Mouse (Mus musculus): ENCODE results near the gene C2cd4b. TPM values are rescaled to one million over a fixed set of nuclear protein-coding genes. Genes with fewer than 3 reads are reported as not detected.

The C2cd4b gene
- polyA plus RNA-seq, 1 experiment from 2014 or later: 0.48 TPM

- WGBS: 14% methylated on average over 8 of the region's 8 CpGs
- Histone ChIP-seq H3K4me3 (no peak overlapping the region), H3K27ac (no peak overlapping the region), H3K36me3 (no peaks in the 10 kb centered on the region), H3K4me1 (peaks cover 4% of the 10 kb centered on the region; the same call in 1 of the 2 replicates), H3K4me2 (replicated peaks) (no peak overlapping the region), H3K27me3 (no peaks in the 10 kb centered on the region), H3K9me3 (no peaks in the 10 kb centered on the region), H3K9ac (no peak overlapping the region)
- no peak for ATAC-seq (ENCODE audit: low FRiP score, low read depth)
These were observed 19.3 kb downstream of the C2cd4b start for GRCm38 (mm10) chr9:67778553-67778952.

GRCm38 (mm10) chr9:67782786-67783185 lies 23.5 kb downstream of the C2cd4b start:
- Histone ChIP-seq H3K27ac (no peak overlapping the region), H3K9me3 (peaks cover 5% of the 10 kb centered on the region; the same call in 1 of the 2 replicates), H3K27me3 (no peaks in the 10 kb centered on the region), H3K4me2 (replicated peaks) (no peak overlapping the region), H3K36me3 (no peaks in the 10 kb centered on the region), H3K9ac (no peak overlapping the region), H3K4me1 (peaks cover 4% of the 10 kb centered on the region; the same call in 1 of the 2 replicates), H3K4me3 (no peak overlapping the region)
- no peak for ATAC-seq (ENCODE audit: low FRiP score, low read depth)
- 75% methylated on average over 6 of the region's 6 CpGs for WGBS

GRCm38 (mm10) chr9:67783464-67783863 lies 24.2 kb downstream of the C2cd4b start:
- Histone ChIP-seq H3K27me3 (no peaks in the 10 kb centered on the region), H3K4me2 (replicated peaks) (no peak overlapping the region), H3K27ac (no peak overlapping the region), H3K4me3 (no peak overlapping the region), H3K9ac (no peak overlapping the region), H3K36me3 (no peaks in the 10 kb centered on the region), H3K4me1 (peaks cover 3% of the 10 kb centered on the region; the same call in 1 of the 2 replicates), H3K9me3 (peaks cover 5% of the 10 kb centered on the region; the same call in 1 of the 2 replicates)
- WGBS: 91% methylated on average over 3 of the region's 3 CpGs
- no peak for ATAC-seq (ENCODE audit: low FRiP score, low read depth)

- Histone ChIP-seq H3K9ac (no peak overlapping the region), H3K4me1 (no peaks in the 10 kb centered on the region), H3K4me2 (replicated peaks) (no peak overlapping the region), H3K36me3 (no peaks in the 10 kb centered on the region), H3K27me3 (no peaks in the 10 kb centered on the region), H3K27ac (no peak overlapping the region), H3K4me3 (no peak overlapping the region), H3K9me3 (peaks cover 5% of the 10 kb centered on the region; the same call in 1 of the 2 replicates)
- no peak for ATAC-seq (ENCODE audit: low FRiP score, low read depth)
These were observed 24.7 kb downstream of the C2cd4b start for GRCm38 (mm10) chr9:67783925-67784324.

- Histone ChIP-seq H3K36me3 (no peaks in the 10 kb centered on the region), H3K27ac (no peak overlapping the region), H3K9me3 (peaks cover 5% of the 10 kb centered on the region; the same call in 1 of the 2 replicates), H3K27me3 (no peaks in the 10 kb centered on the region), H3K9ac (no peak overlapping the region), H3K4me2 (replicated peaks) (no peak overlapping the region), H3K4me1 (no peaks in the 10 kb centered on the region), H3K4me3 (no peak overlapping the region)
- 71% methylated on average over 7 of the region's 7 CpGs for WGBS
- ATAC-seq (ENCODE audit: low FRiP score, low read depth): no peak
These were observed 27.1 kb downstream of the C2cd4b start for GRCm38 (mm10) chr9:67786311-67786710.

DNA sequence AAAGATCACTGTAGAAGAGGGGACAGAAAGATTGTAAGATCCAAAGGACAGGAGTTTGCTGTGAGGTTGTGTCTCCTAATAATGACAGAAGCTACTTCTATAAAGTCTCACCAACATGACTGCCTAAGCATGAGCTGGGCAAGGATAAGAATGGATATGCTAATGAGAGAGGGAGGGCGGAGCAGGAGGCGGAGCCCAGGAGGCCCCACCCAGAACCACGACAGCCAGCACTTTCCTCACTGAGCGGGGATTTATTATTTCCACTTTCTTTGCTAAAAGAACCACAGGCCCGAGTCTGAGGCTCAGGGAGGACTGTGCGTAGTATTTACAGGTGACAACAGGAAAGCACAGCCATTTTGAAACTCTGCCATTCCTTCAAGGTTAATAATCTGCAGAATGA lies 28.4 kb downstream of the C2cd4b start:
- Histone ChIP-seq H3K27me3 (no peaks in the 10 kb centered on the region), H3K9ac (no peak overlapping the region), H3K9me3 (peaks cover 5% of the 10 kb centered on the region; the same call in 1 of the 2 replicates), H3K36me3 (no peaks in the 10 kb centered on the region), H3K4me3 (no peak overlapping the region), H3K4me2 (replicated peaks) (no peak overlapping the region), H3K27ac (no peak overlapping the region), H3K4me1 (no peaks in the 10 kb centered on the region)
- 60% methylated on average over 6 of the region's 6 CpGs for WGBS
- ATAC-seq (ENCODE audit: low FRiP score, low read depth): no peak

DNA sequence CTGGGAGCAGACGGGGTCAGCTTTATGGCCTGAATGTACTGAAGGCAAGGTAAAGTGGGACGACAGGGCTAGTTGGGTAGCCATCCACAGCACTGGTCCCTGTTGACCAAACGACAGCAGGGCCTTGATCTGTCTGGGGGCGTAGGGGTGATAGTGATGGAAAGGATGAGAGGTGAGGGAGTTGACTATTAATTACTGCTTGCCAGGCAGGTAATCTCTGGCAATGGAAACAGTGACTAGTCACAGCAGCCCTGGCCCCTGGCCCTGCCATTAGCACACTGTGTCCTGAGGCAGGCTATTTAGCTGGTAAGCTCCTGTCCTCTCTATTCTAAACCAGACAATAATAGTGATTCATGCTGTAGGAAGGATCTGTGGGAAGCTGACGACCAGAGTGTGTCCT lies 33.2 kb downstream of the C2cd4b start:
- ATAC-seq (ENCODE audit: low FRiP score, low read depth): no peak
- Histone ChIP-seq H3K9me3 (no peaks in the 10 kb centered on the region), H3K36me3 (no peaks in the 10 kb centered on the region), H3K4me1 (peaks cover 12% of the 10 kb centered on the region), H3K4me2 (replicated peaks) (no peak overlapping the region), H3K27ac (no peak overlapping the region), H3K27me3 (peaks cover 3% of the 10 kb centered on the region; the same call in 1 of the 2 replicates), H3K9ac (no peak overlapping the region), H3K4me3 (no peak overlapping the region)
- WGBS: 61% methylated on average over 5 of the region's 5 CpGs

DNA sequence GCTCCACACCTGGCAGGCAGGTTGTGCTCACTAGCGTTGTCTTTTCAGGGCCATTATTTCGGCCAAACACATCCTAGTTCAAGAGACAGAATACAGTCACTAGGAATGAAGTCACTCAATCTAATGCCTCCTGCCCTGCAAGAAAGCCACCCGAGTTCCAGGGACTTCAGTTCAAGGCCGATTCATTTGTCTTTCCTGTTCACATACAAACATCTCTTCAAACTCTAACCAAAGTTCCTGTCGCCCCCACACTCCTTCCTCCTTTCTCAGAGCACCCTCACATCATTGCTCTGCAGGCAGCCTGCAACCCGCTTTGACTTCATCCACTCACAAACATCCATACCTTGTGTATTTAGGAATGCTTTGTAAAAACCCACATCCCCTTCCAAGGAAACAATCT lies 34.3 kb downstream of the C2cd4b start:
- Histone ChIP-seq H3K4me2 (replicated peaks) (no peak overlapping the region), H3K27ac (no peak overlapping the region), H3K27me3 (peaks cover 3% of the 10 kb centered on the region; the same call in 1 of the 2 replicates), H3K4me3 (no peak overlapping the region), H3K9me3 (no peaks in the 10 kb centered on the region), H3K9ac (no peak overlapping the region), H3K4me1 (peaks cover 13% of the 10 kb centered on the region), H3K36me3 (no peaks in the 10 kb centered on the region)
- WGBS: 80% methylated on average over 6 of the region's 6 CpGs
- no peak for ATAC-seq (ENCODE audit: low FRiP score, low read depth)

- H3K4me3 ChIP-seq: no peak overlapping the region
- H3K27ac ChIP-seq: no peak overlapping the region
- 50% methylated on average over 1 of the region's 1 CpGs for WGBS
- ATAC-seq (ENCODE audit: low FRiP score, low read depth): no peak
- H3K9ac ChIP-seq: no peak overlapping the region
- H3K9me3 ChIP-seq: no peaks in the 10 kb centered on the region
- H3K27me3 ChIP-seq: peaks cover 3% of the 10 kb centered on the region; the same call in 1 of the 2 replicates
- peaks cover 20% of the 10 kb centered on the region for H3K4me1 ChIP-seq
- H3K36me3 ChIP-seq: no peaks in the 10 kb centered on the region
- H3K4me2 ChIP-seq (replicated peaks): no peak overlapping the region
These were observed 35.0 kb downstream of the C2cd4b start for GRCm38 (mm10) chr9:67794216-67794615.

GRCm38 (mm10) chr9:67794668-67795067 lies 35.4 kb downstream of the C2cd4b start:
- ATAC-seq (ENCODE audit: low FRiP score, low read depth): no peak
- H3K27ac ChIP-seq: no peak overlapping the region
- peaks cover 25% of the 10 kb centered on the region for H3K4me1 ChIP-seq
- H3K9ac ChIP-seq: no peak overlapping the region
- no peak overlapping the region for H3K4me3 ChIP-seq
- no peak overlapping the region for H3K4me2 ChIP-seq (replicated peaks)
- H3K9me3 ChIP-seq: no peaks in the 10 kb centered on the region
- H3K36me3 ChIP-seq: no peaks in the 10 kb centered on the region
- 92% methylated on average over 4 of the region's 4 CpGs for WGBS
- H3K27me3 ChIP-seq: peaks cover 3% of the 10 kb centered on the region; the same call in 1 of the 2 replicates

DNA sequence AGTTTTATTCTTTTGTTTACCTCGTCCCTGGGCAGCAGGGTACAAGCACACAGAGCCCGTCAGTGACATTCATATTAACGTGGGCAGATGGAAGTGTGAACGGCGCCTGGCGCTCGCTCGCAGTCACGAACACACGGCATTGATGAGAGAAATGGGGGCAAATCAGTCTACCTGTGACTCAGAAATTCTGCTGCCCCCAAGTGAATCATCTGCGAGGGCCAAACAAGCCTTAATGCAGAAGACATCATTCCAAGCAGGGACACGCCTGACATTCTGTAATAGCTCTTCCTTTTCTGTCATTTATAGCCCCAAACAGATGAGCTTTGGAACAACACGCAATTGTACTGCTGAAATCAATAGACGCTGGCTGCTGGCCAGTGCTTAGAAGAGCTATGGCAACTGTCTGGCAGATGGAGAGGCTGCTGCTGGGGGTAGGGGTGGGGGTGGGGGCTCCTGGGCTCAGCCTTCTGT lies 36.0 kb downstream of the C2cd4b start:
- Histone ChIP-seq H3K9me3 (no peaks in the 10 kb centered on the region), H3K27me3 (peaks cover 3% of the 10 kb centered on the region; the same call in 1 of the 2 replicates), H3K4me1 (peaks cover 29% of the 10 kb centered on the region), H3K9ac (no peak overlapping the region), H3K4me2 (replicated peaks) (no peak overlapping the region), H3K4me3 (no peak overlapping the region), H3K27ac (no peak overlapping the region), H3K36me3 (no peaks in the 10 kb centered on the region)
- 64% methylated on average over 14 of the region's 14 CpGs for whole genome bisulfite sequencing
- no peak for ATAC-seq (ENCODE audit: low FRiP score, low read depth)

DNA sequence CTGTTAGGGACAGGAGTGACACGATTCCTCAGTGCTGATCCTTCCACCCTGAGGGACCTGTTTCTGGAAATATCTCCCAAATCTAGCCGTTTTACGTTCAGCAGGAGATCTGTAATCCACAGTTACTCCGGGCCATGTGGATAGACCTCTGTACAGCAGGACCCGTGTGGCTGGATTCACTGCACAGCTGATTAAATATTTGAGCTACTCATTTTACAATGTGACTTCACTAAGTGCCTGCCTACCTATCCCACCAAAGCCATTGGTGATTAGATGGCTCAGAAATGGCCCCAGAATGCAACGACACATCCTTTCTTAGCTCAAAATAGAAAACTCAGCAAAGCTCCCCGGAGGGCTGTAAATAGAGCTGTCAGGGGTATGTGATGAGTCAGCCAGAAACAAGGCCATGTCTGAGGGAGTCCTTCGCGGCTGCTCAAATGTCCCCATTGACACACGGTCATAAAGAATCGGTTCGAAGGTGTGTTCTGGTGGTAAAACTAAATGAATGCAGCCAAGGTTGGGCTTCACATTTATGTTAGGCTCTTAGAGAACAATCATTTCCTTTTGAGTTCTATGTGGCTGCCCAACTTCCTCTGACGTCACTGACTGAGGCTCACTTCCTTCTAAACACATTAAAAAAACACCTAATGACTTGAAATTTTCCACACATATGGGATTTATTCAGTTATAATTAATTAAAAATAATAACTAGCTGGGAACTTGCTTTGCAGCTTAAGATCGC lies 40.0 kb downstream of the C2cd4b start:
- no peak for ATAC-seq (ENCODE audit: low FRiP score, low read depth)
- H3K4me1 ChIP-seq: peaks cover 29% of the 10 kb centered on the region
- no peaks in the 10 kb centered on the region for H3K36me3 ChIP-seq
- H3K27me3 ChIP-seq: peaks cover 7% of the 10 kb centered on the region
- H3K4me3 ChIP-seq: no peak overlapping the region
- WGBS: 41% methylated on average over 14 of the region's 14 CpGs
- peak overlapping the region; percentile 1; the same call in 1 of the 2 replicates for H3K27ac ChIP-seq
- H3K9ac ChIP-seq: no peak overlapping the region
- H3K9me3 ChIP-seq: no peaks in the 10 kb centered on the region
- H3K4me2 ChIP-seq (replicated peaks): 0 out of 2 replicates have a peak overlapping the region, but pooled peaks have one; percentile 3
